ENCODE assay signal across 30 mouse cellular contexts in the genomic region with DNA sequence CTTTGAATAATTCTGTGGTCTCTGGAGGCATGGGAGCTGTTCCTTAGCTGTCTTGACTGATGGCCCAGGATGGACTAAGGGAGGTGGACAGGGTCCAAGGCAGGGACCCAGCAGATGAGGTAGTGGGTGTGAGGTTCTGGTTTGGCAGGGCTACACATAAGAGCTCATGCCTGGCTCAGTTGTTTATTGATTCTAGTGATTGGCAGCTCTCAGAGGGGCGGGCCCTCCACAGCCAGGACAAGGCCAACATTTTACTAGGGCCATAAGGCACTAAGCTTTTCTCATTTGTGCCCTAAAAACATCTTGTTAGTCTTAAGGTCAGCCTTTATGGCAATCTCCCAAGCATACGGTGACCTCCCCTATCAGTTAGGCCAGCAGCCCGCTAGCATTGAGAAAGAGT. TPM values are rescaled to one million over a fixed set of nuclear protein-coding genes. Genes with fewer than 3 reads are reported as not detected.
DNase-seq lines count a peak whose midpoint lies in the region; ATAC-seq and TF ChIP-seq lines count a peak whose summit lies in the region.
"Had no signal": no experiment of that assay in that cellular context is flagged by ENCODE, and none has a peak within 500 bp of the region (broad histone marks: within the 10 kb centered on the region; RNA-seq: fewer than 3 reads in every experiment).

No protein-coding gene starts in this region.

- ATAC-seq in embryonic facial prominence, embryonic 12.5 days (ENCODE audit: insufficient number of reproducible peaks, insufficient read depth, low FRiP score, low TSS enrichment) = 0 out of 2 replicates have a peak, but pooled peaks have one; percentile 41
- no peak for ATAC-seq in liver, embryonic 11.5 days (replicated peaks; ENCODE audit: low FRiP score)
- ATAC-seq: activated CD4-positive, CD25-positive, alpha-beta regulatory T cell, adult 4 months; CD4-positive, CD25-positive, alpha-beta regulatory T cell, adult 4 months; forebrain, embryonic 14.5 days; hindbrain, embryonic 16.5 days; inflammation-experienced regulatory T-cells, adult 6 months; intestine, postnatal 0 days had no signal

- H3K79me2 ChIP-seq in liver, adult 2 months (ENCODE audit: control insufficient read depth, insufficient read depth, low read length) = no peaks in the 10 kb centered on the region

- no peak overlapping the region for H3K4me2 ChIP-seq in embryonic facial prominence, embryonic 12.5 days (replicated peaks)
- H3K4me2 ChIP-seq in liver, embryonic 11.5 days = no peak overlapping the region
- H3K4me2 ChIP-seq: embryonic facial prominence, embryonic 15.5 days; heart, embryonic 13.5 days; hindbrain, embryonic 12.5 days had no signal

- no peaks in the 10 kb centered on the region for H3K36me3 ChIP-seq in embryonic facial prominence, embryonic 12.5 days
- H3K36me3 ChIP-seq in embryonic facial prominence, embryonic 10.5 days (replicated peaks) = peaks cover 19% of the 10 kb centered on the region
- H3K36me3 ChIP-seq in liver, adult 2 months (ENCODE audit: control insufficient read depth, insufficient read depth, low read length) = no peaks in the 10 kb centered on the region
- no peaks in the 10 kb centered on the region for H3K36me3 ChIP-seq in liver, embryonic 11.5 days (ENCODE audit: control insufficient read depth, insufficient read depth, low read length)
- H3K36me3 ChIP-seq: embryonic facial prominence, embryonic 15.5 days; G1E; heart, embryonic 13.5 days had no signal

- intact Hi-C loops in gastrocnemius, adult 2 months (cut with DNase I) = no loop called here

- H3K27ac ChIP-seq in embryonic facial prominence, embryonic 12.5 days = no peak overlapping the region
- no peak overlapping the region for H3K27ac ChIP-seq in embryonic facial prominence, embryonic 10.5 days (replicated peaks)
- H3K27ac ChIP-seq in liver, adult 2 months (replicated peaks; ENCODE audit: insufficient read depth, low read depth, low read length) = no peak overlapping the region
- H3K27ac ChIP-seq in liver, embryonic 11.5 days (ENCODE audit: low read depth, low read length) = no peak overlapping the region
- no peak overlapping the region for H3K27ac ChIP-seq in gastrocnemius, adult 2 months
- H3K27ac ChIP-seq: embryonic facial prominence, embryonic 15.5 days; forebrain, embryonic 10.5 days; heart, embryonic 13.5 days; hindbrain, embryonic 12.5 days had no signal

- H3K9me3 ChIP-seq in embryonic facial prominence, embryonic 12.5 days = no peaks in the 10 kb centered on the region
- H3K9me3 ChIP-seq in embryonic facial prominence, embryonic 10.5 days = no peaks in the 10 kb centered on the region
- no peaks in the 10 kb centered on the region for H3K9me3 ChIP-seq in liver, embryonic 11.5 days (ENCODE audit: control insufficient read depth, low read length)
- H3K9me3 ChIP-seq: embryonic facial prominence, embryonic 15.5 days; forebrain, embryonic 10.5 days; heart, embryonic 13.5 days; hindbrain, embryonic 12.5 days had no signal

- H3K4me1 ChIP-seq in embryonic facial prominence, embryonic 12.5 days = no peaks in the 10 kb centered on the region
- no peaks in the 10 kb centered on the region for H3K4me1 ChIP-seq in embryonic facial prominence, embryonic 10.5 days
- H3K4me1 ChIP-seq in liver, adult 2 months (ENCODE audit: control insufficient read depth, insufficient read depth, low read length) = no peaks in the 10 kb centered on the region
- no peaks in the 10 kb centered on the region for H3K4me1 ChIP-seq in liver, embryonic 11.5 days (replicated peaks; ENCODE audit: control insufficient read depth, insufficient read depth, low read length)
- H3K4me1 ChIP-seq: embryonic facial prominence, embryonic 15.5 days; forebrain, embryonic 10.5 days; heart, embryonic 13.5 days had no signal

- no peak for TF ChIP-seq POLR2A in liver, adult 2 months (IDR thresholded peaks at IDR 0.05; ENCODE audit: extremely low read depth, insufficient read depth, low read length)

- H3K9ac ChIP-seq in embryonic facial prominence, embryonic 12.5 days = no peak overlapping the region
- H3K9ac ChIP-seq in liver, adult 2 months (ENCODE audit: low read depth, low read length) = no peak overlapping the region
- H3K9ac ChIP-seq in liver, embryonic 11.5 days (ENCODE audit: low read depth, low read length) = no peak overlapping the region
- H3K9ac ChIP-seq: embryonic facial prominence, embryonic 15.5 days; heart, embryonic 13.5 days; hindbrain, embryonic 12.5 days had no signal

- no peak for TF ChIP-seq CTCF in liver, adult 2 months (IDR thresholded peaks at IDR 0.05; ENCODE audit: low read depth, low read length)
- no peak for TF ChIP-seq CTCF in gastrocnemius, adult 2 months (IDR thresholded peaks at IDR 0.05)

- no peak overlapping the region for H3K4me3 ChIP-seq in embryonic facial prominence, embryonic 12.5 days
- no peak overlapping the region for H3K4me3 ChIP-seq in embryonic facial prominence, embryonic 10.5 days
- no peak overlapping the region for H3K4me3 ChIP-seq in liver, adult 2 months (ENCODE audit: insufficient read depth, low read depth, low read length)
- H3K4me3 ChIP-seq in liver, embryonic 11.5 days (ENCODE audit: low read depth, low read length) = no peak overlapping the region
- H3K4me3 ChIP-seq in gastrocnemius, adult 2 months = no peak overlapping the region
- H3K4me3 ChIP-seq: embryonic facial prominence, embryonic 15.5 days; erythroblast, embryonic 14.5 days; forebrain, embryonic 10.5 days; heart, embryonic 13.5 days; hindbrain, embryonic 12.5 days had no signal

- 85% methylated on average over 3 of the region's 3 CpGs for WGBS in embryonic facial prominence, embryonic 12.5 days
- 85% methylated on average over 3 of the region's 3 CpGs for WGBS in embryonic facial prominence, embryonic 10.5 days
- 57% methylated on average over 3 of the region's 3 CpGs for WGBS in liver, adult 2 months
- WGBS in liver, embryonic 11.5 days = 75% methylated on average over 3 of the region's 3 CpGs

- no peak for DNase-seq in embryonic facial prominence, embryonic 10.5 days (ENCODE audit: low spot score)
- DNase-seq in liver, adult 2 months (ENCODE audit: extremely low read depth, low read depth, low spot score) = peak; percentile 12
- DNase-seq in liver, embryonic 11.5 days (ENCODE audit: low spot score) = no peak
- peak; percentile 54 for DNase-seq in gastrocnemius, adult 2 months
- DNase-seq in gastrocnemius, postnatal 25 days = peak; percentile 38
- DNase-seq in lung, adult 18-20 months = no peak
- DNase-seq in adrenal gland, postnatal 10 days = no peak
- DNase-seq: adrenal gland, adult 8-10 months; B cell, adult 2 months; cerebellum, adult 11-12 months; cerebellum, adult 9-10 months; heart, postnatal 4 days had no signal

- H3K27me3 ChIP-seq in embryonic facial prominence, embryonic 12.5 days = no peaks in the 10 kb centered on the region
- H3K27me3 ChIP-seq in embryonic facial prominence, embryonic 10.5 days (replicated peaks; ENCODE audit: low read depth, poor library complexity, severe bottlenecking) = no peaks in the 10 kb centered on the region
- no peaks in the 10 kb centered on the region for H3K27me3 ChIP-seq in liver, adult 2 months (ENCODE audit: control insufficient read depth, insufficient read depth, low read length)
- no peaks in the 10 kb centered on the region for H3K27me3 ChIP-seq in liver, embryonic 11.5 days (replicated peaks; ENCODE audit: control insufficient read depth, insufficient read depth, low read length)
- H3K27me3 ChIP-seq: embryonic facial prominence, embryonic 15.5 days; hindbrain, embryonic 12.5 days had no signal

RNA-seq across cellular contexts. Expression of a gene that starts 47.0 kb away (rescaled TPM):
- polyA plus RNA-seq in embryonic facial prominence, embryonic 12.5 days (2016; fragmentation: Nextera tagmentation; extraction: Ambion mirVana) = 5.4 and 5.5 TPM in 2 replicates
- polyA plus RNA-seq in embryonic facial prominence, embryonic 10.5 days (2016; fragmentation: Nextera tagmentation; extraction: Ambion mirVana) = 7.7 and 8.7 TPM in 2 replicates
- 0.07 and 0.09 TPM in 2 replicates for total RNA-seq in liver, adult 2 months (2014; rRNA removed)
- polyA plus RNA-seq in liver, adult 2 months (2012; rRNA removed) = 0.02 and 0.04 TPM in 2 replicates
- polyA plus RNA-seq in liver, embryonic 11.5 days (2014; fragmentation: Nextera tagmentation; extraction: Ambion mirVana) = 0.18 and 0.40 TPM in 2 replicates
- under 1 TPM; 0.64 to 0.92 TPM for total RNA-seq in gastrocnemius, adult 2 months (2021)
- under 1 TPM; 0.77 to 0.99 TPM for total RNA-seq in gastrocnemius, postnatal 25 days (2021)
- total RNA-seq in adrenal gland, postnatal 10 days (2021) = 10 to 100 TPM; 13.8 to 14.0 TPM
- total RNA-seq: granulocyte monocyte progenitor cell, adult 5-6 weeks had no signal
- polyA plus RNA-seq: activated CD4-positive, CD25-positive, alpha-beta regulatory T cell, adult 4 months; CD4-positive, CD25-positive, alpha-beta regulatory T cell, adult 4 months; erythroblast, embryonic 14.5 days; G1E; inflammation-experienced regulatory T-cells, adult 6 months had no signal

RNA-seq across cellular contexts. Expression of a gene that starts 49.9 kb away (rescaled TPM):
- polyA plus RNA-seq in embryonic facial prominence, embryonic 12.5 days (2016; fragmentation: Nextera tagmentation; extraction: Ambion mirVana) = not detected in 2 replicates
- not detected in 2 replicates for polyA plus RNA-seq in embryonic facial prominence, embryonic 10.5 days (2016; fragmentation: Nextera tagmentation; extraction: Ambion mirVana)
- total RNA-seq in liver, adult 2 months (2014; rRNA removed) = not detected in 2 replicates
- polyA plus RNA-seq in liver, adult 2 months (2012; rRNA removed) = not detected in 2 replicates
- polyA plus RNA-seq in liver, embryonic 11.5 days (2014; fragmentation: Nextera tagmentation; extraction: Ambion mirVana) = not detected in 2 replicates
- total RNA-seq in gastrocnemius, adult 2 months (2021) = not detected
- total RNA-seq in gastrocnemius, postnatal 25 days (2021) = not detected
- total RNA-seq in adrenal gland, postnatal 10 days (2021) = not detected
- total RNA-seq: adrenal gland, adult 8-10 months; adrenal gland, postnatal 4 days; G1E; granulocyte monocyte progenitor cell, adult 5-6 weeks; heart, postnatal 4 days had no signal
- polyA plus RNA-seq: activated CD4-positive, CD25-positive, alpha-beta regulatory T cell, adult 4 months; CD4-positive, CD25-positive, alpha-beta regulatory T cell, adult 4 months; embryonic facial prominence, embryonic 15.5 days; erythroblast, embryonic 14.5 days; forebrain, embryonic 10.5 days; forebrain, embryonic 14.5 days; G1E; heart, embryonic 13.5 days; heart, postnatal 0 days; hindbrain, embryonic 12.5 days; hindbrain, embryonic 16.5 days; inflammation-experienced regulatory T-cells, adult 6 months; intestine, postnatal 0 days had no signal

RNA-seq across cellular contexts. Expression of a gene that starts 59.3 kb away (rescaled TPM):
- not detected in 2 replicates for polyA plus RNA-seq in embryonic facial prominence, embryonic 12.5 days (2016; fragmentation: Nextera tagmentation; extraction: Ambion mirVana)
- polyA plus RNA-seq in embryonic facial prominence, embryonic 10.5 days (2016; fragmentation: Nextera tagmentation; extraction: Ambion mirVana) = not detected in 2 replicates
- not detected in 2 replicates for total RNA-seq in liver, adult 2 months (2014; rRNA removed)
- not detected in 2 replicates for polyA plus RNA-seq in liver, adult 2 months (2012; rRNA removed)
- not detected in 2 replicates for polyA plus RNA-seq in liver, embryonic 11.5 days (2014; fragmentation: Nextera tagmentation; extraction: Ambion mirVana)
- total RNA-seq in gastrocnemius, adult 2 months (2021) = not detected
- total RNA-seq in gastrocnemius, postnatal 25 days (2021) = not detected
- under 1 TPM in 1 of 2 experiments, not detected in 1; 0.33 TPM for total RNA-seq in adrenal gland, postnatal 10 days (2021)
- total RNA-seq: adrenal gland, adult 8-10 months; adrenal gland, postnatal 4 days; G1E; granulocyte monocyte progenitor cell, adult 5-6 weeks; heart, postnatal 4 days had no signal
- polyA plus RNA-seq: activated CD4-positive, CD25-positive, alpha-beta regulatory T cell, adult 4 months; brain, embryonic 14.5 days; CD4-positive, CD25-positive, alpha-beta regulatory T cell, adult 4 months; cortical plate, adult 2 months; embryonic facial prominence, embryonic 15.5 days; erythroblast, embryonic 14.5 days; forebrain, embryonic 10.5 days; forebrain, embryonic 14.5 days; G1E; heart, embryonic 13.5 days; heart, postnatal 0 days; hindbrain, embryonic 12.5 days; hindbrain, embryonic 16.5 days; inflammation-experienced regulatory T-cells, adult 6 months; intestine, postnatal 0 days had no signal

Comparison
In these comparisons a context has a peak if more than half of its experiments do, and no peak if none do; other contexts are left out.
1. DNase-seq: peak in liver, adult 2 months (single experiment), gastrocnemius, adult 2 months (single experiment) and gastrocnemius, postnatal 25 days (single experiment); none in embryonic facial prominence, embryonic 10.5 days (single experiment), liver, embryonic 11.5 days (single experiment), lung, adult 18-20 months (0 of 2) and adrenal gland, postnatal 10 days (single experiment).
2. RNA of a gene that starts 47.0 kb away (total RNA-seq): 13.8 to 14.0 TPM in adrenal gland, postnatal 10 days; 0.77 to 0.99 TPM in gastrocnemius, postnatal 25 days, 0.64 to 0.92 TPM in gastrocnemius, adult 2 months and 0.07 to 0.09 TPM in liver, adult 2 months; every median in the first group is over 4 times any median in the second.